Mouse (Mus musculus) layer of hippocampus, adult 8-10 months (tissue): ENCODE measurements around the gene Mast4. TPM values are rescaled to one million over a fixed set of nuclear protein-coding genes. Genes with fewer than 3 reads are reported as not detected.

ENCODE experiments used
- DNase-seq, 2 experiments: peaks; one replicate each; pipeline ENCODE4 v3.0.0; 2022; ENCODE audit warnings: low spot score in 2 of 2
- total RNA-seq, 4 experiments: library from RNA; stranded (reverse); gene quantifications; 2 replicates each; pipeline ENCODE4 v1.2.4; 2022

Gene Mast4
- total RNA-seq, 4 experiments from 2014 or later: 62.8 to 81.8 (median 67.6) TPM

GRCm38 (mm10) chr13:102871380-102872104 lies 462.8 kb downstream of the Mast4 start:
- no peak for DNase-seq

- DNase-seq: no peak
Observed at GRCm38 (mm10) chr13:102869541-102869940, 464.8 kb downstream of the Mast4 start.

- no peak for DNase-seq
Observed at GRCm38 (mm10) chr13:102866816-102867215, 467.5 kb downstream of the Mast4 start.

DNA sequence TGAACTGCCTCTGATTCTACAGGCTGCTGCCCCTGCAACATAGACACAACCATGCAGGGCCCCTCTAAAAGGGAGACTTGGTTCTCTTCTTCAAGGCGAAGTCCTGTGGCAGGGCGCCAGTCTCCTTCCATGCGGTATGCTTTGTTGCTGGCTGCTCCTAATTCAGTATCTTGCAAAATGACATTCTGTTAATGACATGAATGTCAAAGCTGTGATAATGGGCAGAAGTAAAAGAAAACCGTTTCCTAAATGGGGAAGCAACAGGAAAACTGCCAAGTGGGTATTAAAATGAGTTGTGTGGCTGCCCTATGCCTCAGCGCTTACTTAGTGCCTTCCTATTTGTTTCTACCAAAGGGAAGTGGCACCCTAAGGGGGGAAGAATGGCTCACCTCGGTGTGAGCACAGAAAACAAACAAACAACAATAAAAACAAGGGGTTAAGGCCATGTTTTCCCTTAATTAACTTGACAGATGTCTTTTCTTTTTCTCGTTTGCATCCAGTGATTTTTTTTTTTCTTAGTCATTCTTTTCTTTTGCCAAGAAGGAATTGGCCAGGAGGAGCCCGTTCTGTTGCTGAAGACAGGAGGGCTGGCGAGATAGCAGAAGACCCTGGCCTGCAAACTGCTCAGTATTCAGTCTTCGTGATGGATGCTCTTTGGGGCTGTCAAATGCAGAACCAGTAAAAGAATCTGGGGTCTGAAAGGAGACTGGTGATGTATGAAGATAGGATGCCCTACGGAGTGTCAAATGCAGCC lies 468.1 kb downstream of the Mast4 start:
- peak in 1 of 2 experiments; percentile 54 for DNase-seq

DNA sequence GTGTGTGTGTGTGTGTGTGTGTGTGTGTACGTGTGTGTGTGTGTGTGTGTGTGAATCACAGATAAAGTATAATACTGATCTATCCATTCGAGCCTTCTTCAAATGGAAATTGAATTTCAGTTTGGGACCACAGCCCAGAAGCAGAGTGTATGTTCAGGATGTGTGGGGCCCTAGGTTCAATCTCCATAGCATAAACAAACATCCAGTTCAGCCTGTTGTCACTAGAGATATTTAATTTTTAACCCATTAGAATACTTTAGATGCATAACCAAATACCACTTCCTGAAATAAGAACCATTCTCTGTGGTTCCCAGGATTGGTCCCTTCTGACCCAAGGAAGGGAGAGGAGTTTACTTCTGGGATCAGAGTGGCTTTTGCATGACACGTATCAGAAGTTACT lies 468.8 kb downstream of the Mast4 start:
- DNase-seq: no peak

DNA sequence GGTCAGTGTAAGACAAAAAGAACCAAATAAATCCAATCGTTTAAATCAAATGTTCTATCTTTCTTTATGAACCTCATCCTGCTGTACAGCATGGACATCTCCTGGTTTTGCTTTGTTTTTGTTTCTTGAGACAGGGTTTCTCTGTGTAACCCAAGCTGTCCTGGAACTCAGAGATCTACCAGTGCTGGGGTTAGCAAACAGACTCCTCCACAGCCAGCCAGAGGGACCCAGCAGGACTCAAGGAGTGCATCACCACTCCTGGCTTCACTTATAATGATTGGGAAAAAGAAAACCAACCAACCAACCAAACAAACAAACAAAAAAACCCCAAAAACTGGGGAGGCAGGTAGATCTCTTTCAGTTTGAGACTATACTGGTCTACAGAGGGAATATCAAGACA lies 469.5 kb downstream of the Mast4 start:
- DNase-seq: no peak

GRCm38 (mm10) chr13:102864079-102864478 lies 470.2 kb downstream of the Mast4 start:
- DNase-seq: no peak

- DNase-seq: no peak
Observed at GRCm38 (mm10) chr13:102862981-102863380, 471.3 kb downstream of the Mast4 start.

GRCm38 (mm10) chr13:102862397-102862796 lies 471.9 kb downstream of the Mast4 start:
- DNase-seq: no peak

DNA sequence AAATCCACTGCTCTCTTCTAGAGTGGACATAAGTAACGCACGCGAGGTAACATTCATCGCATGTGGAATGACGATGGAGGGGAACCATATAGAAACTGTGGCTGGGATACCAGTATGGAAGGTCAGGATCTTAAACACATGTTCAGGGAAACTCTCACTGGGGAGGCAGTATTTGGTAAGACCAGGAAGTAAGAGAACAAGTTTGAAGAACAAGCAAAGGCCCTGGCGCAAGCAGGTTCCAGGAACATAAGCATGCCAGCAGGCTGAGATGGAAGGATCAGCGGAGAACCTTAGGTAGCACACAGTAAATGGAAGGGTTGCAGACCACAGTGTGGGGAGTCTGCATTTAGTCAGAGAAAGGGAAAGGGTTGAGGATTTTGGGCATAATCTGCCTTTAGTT lies 473.6 kb downstream of the Mast4 start:
- DNase-seq: no peak

DNA sequence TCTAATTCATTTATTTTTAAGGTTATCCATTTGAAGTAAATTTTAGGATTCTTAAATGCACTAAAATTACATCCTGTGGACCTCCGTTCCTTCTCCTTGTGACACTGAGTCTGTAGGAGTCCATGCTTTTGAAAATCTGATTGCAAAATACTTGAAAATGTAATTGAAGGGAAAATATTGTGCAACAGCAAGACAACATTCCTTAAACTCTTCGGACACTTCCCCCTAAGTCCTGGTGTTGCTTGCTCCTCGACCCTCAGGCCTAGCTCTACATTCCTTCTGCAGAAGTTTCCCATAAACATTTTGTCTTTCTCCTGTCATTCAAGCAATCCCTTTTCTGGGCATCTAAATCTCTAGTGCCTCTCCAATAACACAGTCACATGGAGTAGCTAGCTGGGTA lies 474.2 kb downstream of the Mast4 start:
- no peak for DNase-seq

GRCm38 (mm10) chr13:102857539-102857838 lies 476.8 kb downstream of the Mast4 start:
- no peak for DNase-seq

DNA sequence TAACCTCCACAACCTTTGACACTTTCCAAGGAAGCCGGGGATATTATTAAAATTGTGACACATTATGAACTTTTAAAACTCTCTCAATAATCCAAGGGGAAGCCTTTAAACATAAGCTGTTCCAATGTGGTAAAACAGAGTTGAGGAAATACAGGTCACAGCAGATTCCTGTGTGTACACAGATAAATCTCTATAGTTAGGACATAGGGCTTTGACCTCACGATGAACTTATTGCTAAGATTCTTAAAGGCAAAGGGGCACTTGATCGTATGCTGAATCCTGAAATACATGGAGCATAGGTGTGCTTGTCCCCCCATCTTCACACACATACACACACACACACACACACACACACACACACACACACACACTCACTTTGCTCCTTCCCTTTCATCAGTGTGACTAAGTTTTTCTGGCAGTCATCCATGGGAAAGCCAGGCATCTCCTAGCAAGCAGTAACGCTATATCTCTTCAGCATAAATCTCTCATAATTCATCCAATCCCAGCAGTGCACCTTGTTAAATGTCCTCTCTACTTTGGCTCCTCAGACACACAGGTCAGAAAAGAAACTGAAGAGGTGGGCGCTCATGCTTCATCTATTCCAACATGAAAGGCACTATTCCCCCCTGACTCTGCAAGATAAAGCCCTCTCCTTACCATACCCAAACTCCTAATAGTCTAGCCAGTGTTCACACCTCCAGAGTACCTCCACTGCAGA lies 477.3 kb downstream of the Mast4 start:
- no peak for DNase-seq

DNA sequence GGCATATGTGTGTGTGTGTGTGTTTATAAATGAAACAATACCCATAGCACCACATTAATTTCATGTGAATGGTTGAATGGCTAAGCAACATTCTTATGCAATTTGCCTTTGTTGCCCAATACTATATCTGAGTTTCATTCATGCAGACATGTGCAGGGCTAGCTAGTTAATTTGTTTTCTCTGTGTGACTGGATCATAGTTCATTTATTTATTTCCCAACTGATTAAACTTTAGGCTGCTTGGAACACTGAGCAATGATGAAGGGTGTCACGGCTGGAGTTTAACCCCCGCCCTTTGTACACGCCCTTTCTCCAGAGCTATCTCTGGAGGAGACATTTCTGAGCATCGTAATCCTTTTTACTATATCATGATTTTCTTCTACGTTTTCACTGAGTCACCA lies 481.4 kb downstream of the Mast4 start:
- DNase-seq: no peak

DNA sequence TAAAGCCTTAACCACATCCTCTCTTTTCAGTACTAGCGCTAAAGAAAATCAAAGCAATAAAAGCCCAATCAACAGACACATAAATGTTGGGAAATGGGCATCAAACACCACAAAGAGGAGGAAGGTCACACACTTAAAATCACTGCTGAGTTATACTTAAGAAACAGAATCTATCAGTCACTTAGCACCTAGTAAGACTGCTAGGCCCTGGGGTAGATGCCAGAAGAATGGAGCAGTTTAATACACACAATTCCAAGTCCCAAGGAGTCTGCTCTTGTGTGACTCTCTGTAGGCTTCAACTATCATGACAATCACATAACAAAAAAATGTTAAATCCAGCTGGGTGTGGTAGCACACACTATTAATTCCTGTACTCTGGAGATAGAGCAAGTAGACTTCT lies 483.0 kb downstream of the Mast4 start:
- no peak for DNase-seq

- DNase-seq: no peak
Observed at GRCm38 (mm10) chr13:102850594-102850993, 483.7 kb downstream of the Mast4 start.

DNA sequence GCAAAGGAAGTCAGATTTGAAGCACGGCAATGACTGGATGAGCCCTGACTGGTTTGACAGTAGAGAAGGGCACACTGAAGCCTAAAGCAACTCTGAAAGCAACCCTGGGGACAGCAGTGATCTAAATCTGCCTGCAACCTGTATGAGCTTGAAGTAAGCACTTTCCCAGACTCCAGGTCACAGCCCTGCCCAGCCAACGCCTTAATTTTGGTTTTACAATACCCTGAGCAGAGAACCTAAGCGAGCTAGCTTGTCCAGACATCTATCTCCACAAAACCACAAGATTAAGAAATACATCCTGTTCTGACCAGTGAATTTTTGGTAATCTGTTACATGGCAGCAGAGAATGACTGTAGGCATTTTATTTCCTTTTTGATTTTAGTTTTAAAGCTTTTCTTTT lies 485.2 kb downstream of the Mast4 start:
- DNase-seq: no peak

- DNase-seq: no peak
Observed at GRCm38 (mm10) chr13:102846473-102846872, 487.8 kb downstream of the Mast4 start.

- no peak for DNase-seq
Observed at GRCm38 (mm10) chr13:102842715-102843114, 491.6 kb downstream of the Mast4 start.

- no peak for DNase-seq
Observed at GRCm38 (mm10) chr13:102842237-102842636, 492.1 kb downstream of the Mast4 start.

DNA sequence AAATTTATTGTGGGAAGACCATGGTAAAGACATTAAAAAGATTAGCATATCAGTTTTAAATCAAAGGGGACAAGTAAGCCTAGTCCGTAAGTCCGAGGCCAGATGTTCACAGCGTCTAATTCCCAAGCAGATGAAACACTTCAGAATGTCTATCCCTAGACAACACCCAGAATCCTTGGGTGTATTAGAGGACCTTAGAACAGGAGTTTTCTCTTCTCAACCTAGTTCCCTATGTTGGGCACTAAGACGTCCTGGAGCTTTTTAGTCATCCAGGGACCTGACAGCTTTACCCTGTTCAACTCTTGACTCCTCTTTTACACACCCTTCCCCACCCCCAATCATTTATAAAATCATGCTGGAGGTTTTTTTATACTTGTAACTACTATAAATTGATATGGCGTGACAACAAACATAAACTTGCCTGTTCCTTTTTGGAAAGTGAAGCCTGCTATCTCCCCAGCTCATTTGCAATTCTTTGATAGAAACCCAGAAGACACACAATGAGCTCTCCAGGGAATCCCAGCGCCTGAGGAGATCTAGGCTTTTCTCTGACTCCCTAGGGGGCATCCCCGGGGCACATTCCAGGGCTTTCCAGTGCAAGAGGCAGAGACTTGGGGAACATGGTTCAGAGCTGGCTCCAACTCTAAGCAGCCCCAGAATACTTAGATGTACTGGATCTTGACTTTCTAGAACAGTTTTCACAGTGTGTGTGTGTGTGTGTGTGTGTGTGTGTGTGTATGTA lies 494.4 kb downstream of the Mast4 start:
- DNase-seq: no peak

GRCm38 (mm10) chr13:102837427-102837826 lies 496.9 kb downstream of the Mast4 start:
- no peak for DNase-seq
